ENCODE assay signal across 16 mouse cellular contexts in the genomic region with DNA sequence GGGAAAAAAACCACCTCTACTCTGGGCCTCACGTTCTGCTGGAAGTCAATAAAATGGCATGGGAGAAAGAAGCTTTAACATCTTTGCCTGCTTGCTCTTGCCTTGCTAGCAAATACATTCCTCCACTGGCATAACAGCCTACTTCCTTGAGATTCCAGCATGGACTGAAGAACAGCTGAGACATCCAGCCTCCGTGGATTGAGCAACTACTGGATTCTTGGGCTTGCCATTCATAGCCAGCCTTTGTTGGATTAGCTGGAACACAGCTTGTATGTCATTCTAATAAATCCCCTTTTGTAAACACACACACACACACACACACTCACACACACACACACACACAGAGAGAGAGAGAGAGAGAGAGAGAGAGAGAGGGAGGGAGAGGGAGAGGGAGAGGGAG.
"Had no signal": no experiment of that assay in that cellular context is flagged by ENCODE, and none has a peak within 500 bp of the region (broad histone marks: within the 10 kb centered on the region; RNA-seq: fewer than 3 reads in every experiment).

No protein-coding gene starts in this region.

- H3K9ac ChIP-seq: limb, embryonic 12.5 days; limb, embryonic 15.5 days; liver, embryonic 14.5 days; liver, postnatal 0 days; midbrain, embryonic 13.5 days had no signal

- H3K4me3 ChIP-seq: limb, embryonic 12.5 days; limb, embryonic 15.5 days; megakaryocyte, embryonic 14.5 days; midbrain, embryonic 10.5 days; midbrain, embryonic 13.5 days had no signal

- H3K36me3 ChIP-seq: limb, embryonic 12.5 days; limb, embryonic 15.5 days; midbrain, embryonic 10.5 days; midbrain, embryonic 13.5 days had no signal

- DNase-seq: kidney, adult 9 months; kidney, postnatal 14 days; kidney, postnatal 4 days; left cerebral cortex, postnatal 4 days; liver, postnatal 0 days; thymus, adult 18-20 months; thymus, postnatal 36 days had no signal

- H3K27ac ChIP-seq: limb, embryonic 12.5 days; limb, embryonic 15.5 days; liver, embryonic 14.5 days; midbrain, embryonic 10.5 days; midbrain, embryonic 13.5 days had no signal

- H3K9me3 ChIP-seq: limb, embryonic 12.5 days; limb, embryonic 15.5 days; megakaryocyte, embryonic 14.5 days; midbrain, embryonic 10.5 days; midbrain, embryonic 13.5 days had no signal

- H3K4me2 ChIP-seq: limb, embryonic 12.5 days; limb, embryonic 15.5 days; liver, embryonic 11.5 days; midbrain, embryonic 13.5 days had no signal

- ATAC-seq: intestine, postnatal 0 days; liver, postnatal 0 days; midbrain, embryonic 13.5 days; midbrain, embryonic 16.5 days had no signal

- H3K27me3 ChIP-seq: limb, embryonic 12.5 days; limb, embryonic 15.5 days; midbrain, embryonic 13.5 days had no signal

- H3K4me1 ChIP-seq: limb, embryonic 12.5 days; limb, embryonic 15.5 days; megakaryocyte, embryonic 14.5 days had no signal
